Mouse (Mus musculus) heart, adult 8-10 months (tissue): ENCODE results near the gene Arhgap10. TPM values are rescaled to one million over a fixed set of nuclear protein-coding genes. Genes with fewer than 3 reads are reported as not detected.
A peak's percentile ranks its signal among the peaks of the same experiment; 100 is the strongest.

Experiments used
- DNase-seq: peaks from one replicate; pipeline ENCODE4 v3.0.0; 2022; ENCODE audit warnings: low spot score
- total RNA-seq, 4 experiments: library from RNA; stranded (reverse); gene quantifications; 2 replicates each; pipeline ENCODE4 v1.2.4; 2022

Arhgap10 gene
- total RNA-seq, 4 experiments from 2014 or later: 48.4 to 53.0 (median 51.7) TPM

GRCm38 (mm10) chr8:77444166-77444870 is 73.4 kb downstream of the Arhgap10 start:
- DNase-seq: peak; percentile 85

- DNase-seq: no peak
These were observed 75.3 kb downstream of the Arhgap10 start for GRCm38 (mm10) chr8:77442452-77442851.

DNA sequence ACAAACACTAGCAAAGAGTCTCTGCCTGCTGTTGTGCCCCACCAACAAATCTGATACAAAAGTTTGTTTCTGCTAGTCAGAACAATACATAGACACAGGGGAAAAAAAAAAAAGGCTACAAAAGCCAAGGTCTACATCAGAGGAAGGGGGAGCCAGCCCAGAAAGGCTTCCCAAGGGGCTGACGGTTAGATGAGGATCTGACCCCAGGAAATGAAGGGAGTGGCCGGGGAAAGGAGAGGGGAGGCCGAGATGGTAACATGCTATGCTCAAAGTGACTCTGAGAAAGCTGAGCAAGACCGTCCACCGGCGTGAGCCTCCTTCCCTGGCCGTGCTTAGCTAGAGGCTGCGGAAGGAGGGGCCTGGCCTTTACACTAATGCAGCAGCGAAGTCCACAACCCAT is 76.8 kb downstream of the Arhgap10 start:
- no peak for DNase-seq

DNA sequence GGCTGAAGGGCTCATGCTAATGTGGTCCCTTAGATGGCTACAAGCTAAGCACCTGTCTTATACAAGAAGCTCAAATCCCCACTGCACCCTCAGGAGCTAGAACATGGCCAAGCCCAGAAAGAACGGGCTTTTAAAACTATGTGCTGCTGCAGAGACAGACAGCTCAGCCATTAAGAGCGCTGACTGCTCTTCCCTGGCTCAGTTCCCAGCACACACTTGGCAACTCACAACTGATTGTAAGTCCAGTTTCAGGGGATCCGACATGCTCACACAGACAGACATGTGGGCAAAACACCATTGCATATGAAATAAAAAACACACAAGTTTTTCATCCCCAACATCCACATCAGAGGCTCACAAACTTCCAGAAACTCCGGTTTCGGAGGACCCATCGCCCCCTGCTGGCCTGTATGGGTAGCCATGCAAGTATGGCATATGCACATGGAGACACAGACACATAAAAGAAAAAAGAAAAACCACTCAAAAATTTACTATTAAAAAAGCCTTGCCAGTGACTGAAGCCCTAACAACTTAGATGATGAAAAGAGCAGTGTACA is 77.4 kb downstream of the Arhgap10 start:
- no peak for DNase-seq

GRCm38 (mm10) chr8:77439670-77440069 is 78.1 kb downstream of the Arhgap10 start:
- DNase-seq: no peak

GRCm38 (mm10) chr8:77437807-77438493 is 79.8 kb downstream of the Arhgap10 start:
- no peak for DNase-seq

DNA sequence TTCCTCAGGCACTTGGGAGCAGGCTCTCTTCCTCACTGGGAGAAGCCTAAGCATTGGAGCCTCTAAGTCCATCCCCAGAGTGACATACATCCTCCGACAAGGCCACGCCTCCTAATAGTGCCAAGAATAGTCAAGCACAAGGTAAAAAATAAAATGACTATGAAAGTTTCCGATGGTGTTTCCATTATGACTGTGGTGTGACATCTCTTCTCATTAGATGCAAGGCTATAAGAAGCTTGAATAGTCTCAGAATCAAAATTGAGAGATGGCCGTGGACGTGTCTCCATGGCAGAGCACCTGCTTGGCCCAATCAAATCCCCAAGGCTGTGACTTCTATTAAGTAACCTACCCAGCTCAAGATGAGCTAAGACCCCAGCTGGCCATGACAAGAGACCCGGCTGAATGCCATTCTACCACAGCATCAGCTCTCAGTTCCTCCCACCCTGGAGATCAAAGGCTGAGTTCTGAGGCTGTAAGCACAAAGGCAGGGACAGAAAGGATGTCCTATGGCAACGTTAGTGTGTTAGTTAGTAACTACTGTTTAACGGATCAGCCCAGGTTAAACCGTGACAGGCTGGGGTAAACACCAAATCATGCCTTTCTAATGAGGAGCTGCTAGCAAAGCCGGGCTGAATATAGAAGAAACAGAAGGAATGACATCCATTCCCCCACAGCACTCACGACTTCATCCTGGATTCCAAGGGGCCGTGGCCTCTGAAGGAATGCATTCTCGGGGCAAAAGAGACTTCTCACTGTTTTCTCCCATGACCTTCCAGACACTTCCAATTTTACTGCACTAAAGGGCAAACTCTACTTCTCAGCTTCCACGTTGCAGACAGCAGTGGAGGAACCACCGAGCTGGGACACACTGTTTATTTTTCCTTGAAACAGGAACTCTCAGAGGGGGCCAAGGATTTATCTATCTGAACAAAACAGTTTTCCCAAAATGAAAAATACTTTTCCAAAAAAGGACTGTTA is 81.5 kb downstream of the Arhgap10 start:
- DNase-seq: no peak

GRCm38 (mm10) chr8:77433221-77433620 is 84.5 kb downstream of the Arhgap10 start:
- no peak for DNase-seq

DNA sequence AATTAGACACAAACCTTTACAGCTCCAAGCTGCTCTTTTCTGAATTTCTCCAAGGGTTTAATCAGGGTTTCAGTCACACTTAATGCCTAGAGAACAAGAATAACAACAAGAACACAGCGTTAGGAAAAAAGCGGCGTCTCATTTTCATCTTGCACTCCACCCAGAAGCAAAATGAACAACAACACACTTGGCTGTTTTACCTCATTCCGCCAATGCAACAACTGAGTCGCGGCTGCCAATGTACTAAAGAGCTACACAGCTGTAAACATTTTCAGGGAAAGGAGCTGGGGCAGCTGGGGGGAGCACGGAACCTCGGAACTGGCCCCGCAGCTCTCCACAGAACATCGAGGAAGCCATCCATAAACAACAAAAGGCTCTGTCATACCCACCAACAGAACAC is 85.0 kb downstream of the Arhgap10 start:
- no peak for DNase-seq

DNA sequence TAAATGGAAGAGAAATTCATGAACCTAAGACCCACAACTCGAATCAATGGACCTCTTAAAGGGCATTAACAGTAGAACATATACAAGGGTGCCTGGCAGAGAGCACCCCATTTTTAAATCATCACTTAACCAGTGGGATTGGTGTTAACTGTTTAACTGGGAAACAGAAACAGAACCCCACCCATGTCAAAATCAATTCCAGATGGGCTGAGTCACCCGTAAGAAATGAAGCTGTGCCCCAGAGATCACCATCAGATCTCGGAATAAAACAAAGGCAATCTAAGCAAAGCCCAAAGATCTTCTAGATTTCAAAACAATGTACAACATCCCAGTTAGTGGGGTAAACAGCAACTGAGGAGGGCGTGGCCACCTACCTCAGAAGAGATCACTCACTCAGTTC is 89.3 kb downstream of the Arhgap10 start:
- DNase-seq: no peak

GRCm38 (mm10) chr8:77428015-77428414 is 89.7 kb downstream of the Arhgap10 start:
- DNase-seq: no peak

GRCm38 (mm10) chr8:77427438-77427837 is 90.3 kb downstream of the Arhgap10 start:
- no peak for DNase-seq

GRCm38 (mm10) chr8:77423850-77424249 is 93.9 kb downstream of the Arhgap10 start:
- DNase-seq: no peak

GRCm38 (mm10) chr8:77422632-77423252 is 95.0 kb downstream of the Arhgap10 start:
- DNase-seq: no peak

- no peak for DNase-seq
These were observed 96.2 kb downstream of the Arhgap10 start for GRCm38 (mm10) chr8:77421596-77421995.

- peak; percentile 77 for DNase-seq
These were observed 98.0 kb downstream of the Arhgap10 start for GRCm38 (mm10) chr8:77419731-77420130.

DNA sequence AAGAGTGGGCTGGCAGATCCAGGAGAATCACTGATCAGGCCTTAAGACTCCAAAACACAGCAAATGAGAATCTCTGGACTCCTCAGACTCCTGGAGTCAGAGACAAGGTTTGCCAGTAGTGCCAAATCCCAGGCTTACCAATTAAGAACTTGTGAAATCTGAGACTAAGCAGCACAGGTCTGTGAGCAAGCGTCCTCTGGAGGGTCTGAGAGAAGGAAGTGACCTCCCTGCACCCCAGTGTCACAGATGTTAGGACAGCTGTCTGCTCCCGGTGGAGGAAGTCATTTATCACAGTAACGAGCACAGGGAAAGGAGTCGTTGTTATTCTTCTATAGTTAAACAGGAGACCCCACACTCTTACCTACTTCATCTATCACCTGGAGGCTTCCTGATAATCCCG is 101.0 kb downstream of the Arhgap10 start:
- DNase-seq: no peak

GRCm38 (mm10) chr8:77416034-77416433 is 101.7 kb downstream of the Arhgap10 start:
- no peak for DNase-seq

- no peak for DNase-seq
These were observed 106.5 kb downstream of the Arhgap10 start for GRCm38 (mm10) chr8:77411262-77411661.

GRCm38 (mm10) chr8:77410394-77410793 is 107.4 kb downstream of the Arhgap10 start:
- no peak for DNase-seq

GRCm38 (mm10) chr8:77408527-77409215 is 109.1 kb downstream of the Arhgap10 start:
- DNase-seq: no peak
